22 mouse cellular contexts compared by ENCODE assay signal in the genomic region with DNA sequence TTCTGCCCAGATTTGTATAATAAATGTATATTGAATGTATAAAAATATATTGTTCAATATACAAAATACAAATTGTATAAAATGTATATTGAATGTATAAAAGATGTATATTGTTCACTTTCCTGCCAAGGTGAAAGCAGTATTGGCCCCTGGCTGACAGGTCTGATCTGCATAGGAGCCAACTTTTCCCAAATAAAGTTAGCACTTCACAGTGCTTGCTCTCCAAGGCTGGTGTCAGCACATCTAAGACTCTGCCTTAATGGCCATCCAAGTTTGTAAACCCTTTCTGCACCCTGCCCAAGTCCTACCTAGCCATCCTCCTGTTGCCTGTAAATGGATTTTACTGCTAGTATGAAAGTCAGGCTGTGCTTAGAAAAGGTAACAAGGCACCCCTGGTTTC.
DNase-seq lines count a peak whose midpoint lies in the region; ATAC-seq and TF ChIP-seq lines count a peak whose summit lies in the region.
"Had no signal": no experiment of that assay in that cellular context is flagged by ENCODE, and none has a peak within 500 bp of the region (broad histone marks: within the 10 kb centered on the region; RNA-seq: fewer than 3 reads in every experiment).

No protein-coding gene starts in this region.

- no peak overlapping the region for H3K9ac ChIP-seq in forebrain, embryonic 13.5 days
- no peak overlapping the region for H3K9ac ChIP-seq in limb, embryonic 13.5 days
- no peak overlapping the region; the same call in 1 of the 2 replicates for H3K9ac ChIP-seq in CH12.LX (ENCODE audit: insufficient read depth, low read depth)
- no peak overlapping the region for H3K9ac ChIP-seq in limb, embryonic 15.5 days
- H3K9ac ChIP-seq: embryonic facial prominence, embryonic 12.5 days; forebrain, embryonic 12.5 days; forebrain, embryonic 15.5 days; forebrain, postnatal 0 days had no signal

- no peak for ATAC-seq in forebrain, embryonic 13.5 days
- ATAC-seq in limb, embryonic 13.5 days (ENCODE audit: low FRiP score, low read depth), result peak; percentile 79; the same call in 1 of the 2 replicates
- peak; percentile 61; the same call in 1 of the 2 replicates for ATAC-seq in limb, embryonic 15.5 days (ENCODE audit: insufficient number of reproducible peaks, low FRiP score, low TSS enrichment, low read depth)
- ATAC-seq: CD4-positive, CD25-positive, alpha-beta regulatory T cell, adult 4 months; forebrain, embryonic 15.5 days; forebrain, postnatal 0 days had no signal

- H3K9me3 ChIP-seq in forebrain, embryonic 10.5 days, result no peaks in the 10 kb centered on the region
- H3K9me3 ChIP-seq in forebrain, embryonic 13.5 days (replicated peaks), result no peaks in the 10 kb centered on the region
- no peaks in the 10 kb centered on the region for H3K9me3 ChIP-seq in limb, embryonic 13.5 days
- H3K9me3 ChIP-seq in limb, embryonic 10.5 days (replicated peaks), result no peaks in the 10 kb centered on the region
- H3K9me3 ChIP-seq in CH12.LX (replicated peaks; ENCODE audit: low read length), result no peaks in the 10 kb centered on the region
- H3K9me3 ChIP-seq in limb, embryonic 15.5 days, result no peaks in the 10 kb centered on the region
- H3K9me3 ChIP-seq: embryonic facial prominence, embryonic 10.5 days; embryonic facial prominence, embryonic 12.5 days; forebrain, embryonic 12.5 days; forebrain, embryonic 15.5 days had no signal

- TF ChIP-seq EP300 in CH12.LX (IDR thresholded peaks at IDR 0.05; ENCODE audit: low read length), result no peak

- no peak for TF ChIP-seq CTCF in CH12.LX (conservative IDR thresholded peaks at IDR 0.05 in 1 of 2, IDR thresholded peaks at IDR 0.05 in 1 of 2; ENCODE audit: low read depth in 2 of 2, low read length in 2 of 2)

- intact Hi-C loops in heart, postnatal 10 days (cut with DNase I), result no loop called here

- no peaks in the 10 kb centered on the region for H3K36me3 ChIP-seq in forebrain, embryonic 10.5 days (replicated peaks)
- no peaks in the 10 kb centered on the region for H3K36me3 ChIP-seq in forebrain, embryonic 13.5 days (ENCODE audit: poor library complexity, severe bottlenecking)
- H3K36me3 ChIP-seq in limb, embryonic 13.5 days, result no peaks in the 10 kb centered on the region
- H3K36me3 ChIP-seq in limb, embryonic 10.5 days, result no peaks in the 10 kb centered on the region
- H3K36me3 ChIP-seq in CH12.LX (replicated peaks in 1 of 2; ENCODE audit: control insufficient read depth in 1 of 2, insufficient read depth in 1 of 2, low read length in 1 of 2), result no peaks in the 10 kb centered on the region
- H3K36me3 ChIP-seq in limb, embryonic 15.5 days, result no peaks in the 10 kb centered on the region
- H3K36me3 ChIP-seq: embryonic facial prominence, embryonic 10.5 days; embryonic facial prominence, embryonic 12.5 days; forebrain, embryonic 12.5 days; forebrain, embryonic 15.5 days had no signal

- H3K27me3 ChIP-seq in forebrain, embryonic 10.5 days (ENCODE audit: poor library complexity, severe bottlenecking), result no peaks in the 10 kb centered on the region
- H3K27me3 ChIP-seq in forebrain, embryonic 13.5 days, result no peaks in the 10 kb centered on the region
- peaks cover 26% of the 10 kb centered on the region for H3K27me3 ChIP-seq in limb, embryonic 13.5 days
- H3K27me3 ChIP-seq in limb, embryonic 10.5 days (ENCODE audit: low read depth, poor library complexity, severe bottlenecking), result no peaks in the 10 kb centered on the region
- no peaks in the 10 kb centered on the region for H3K27me3 ChIP-seq in CH12.LX (replicated peaks)
- peaks cover 13% of the 10 kb centered on the region; the same call in 1 of the 2 replicates for H3K27me3 ChIP-seq in limb, embryonic 15.5 days
- H3K27me3 ChIP-seq: embryonic facial prominence, embryonic 12.5 days; forebrain, embryonic 12.5 days; forebrain, embryonic 15.5 days had no signal

- H3K4me3 ChIP-seq in forebrain, embryonic 10.5 days, result no peak overlapping the region
- no peak overlapping the region for H3K4me3 ChIP-seq in forebrain, embryonic 13.5 days
- no peak overlapping the region for H3K4me3 ChIP-seq in limb, embryonic 13.5 days
- H3K4me3 ChIP-seq in limb, embryonic 10.5 days, result no peak overlapping the region
- no peak overlapping the region for H3K4me3 ChIP-seq in CH12.LX (replicated peaks in 1 of 3; ENCODE audit: low read depth in 2 of 3, low read length in 2 of 3, poor library complexity in 1 of 3)
- no peak overlapping the region for H3K4me3 ChIP-seq in limb, embryonic 15.5 days
- H3K4me3 ChIP-seq: embryonic facial prominence, embryonic 10.5 days; embryonic facial prominence, embryonic 12.5 days; forebrain, embryonic 12.5 days; forebrain, embryonic 15.5 days had no signal

- dilution Hi-C loops in CH12.LX (cut with MboI; ENCODE audit: extremely low pct_ligation_motif_present, extremely low pct_unique_long_range_greater_than_20kb, low sequenced_read_pairs), result no loop called here

- in situ Hi-C loops in CH12.LX (cut with MboI; ENCODE audit: low pct_ligation_motif_present, low pct_unique_long_range_greater_than_20kb, low sequenced_read_pairs), result no loop called here

- no peak for DNase-seq in forebrain, embryonic 10.5 days (ENCODE audit: extremely low spot score, low spot score)
- no peak for DNase-seq in limb, embryonic 10.5 days (ENCODE audit: low spot score)
- no peak for DNase-seq in CH12.LX (ENCODE audit: extremely low read depth)
- no peak for DNase-seq in heart, postnatal 10 days
- DNase-seq: adrenal gland, adult 2 months; adrenal gland, postnatal 10 days; adrenal gland, postnatal 25 days; B cell, adult 2 months; cerebellum, adult 11 months; cerebellum, adult 18-20 months; cerebellum, adult 9-10 months; cerebellum, postnatal 10 days; cerebellum, postnatal 25 days; forebrain, postnatal 0 days had no signal

- H3K79me2 ChIP-seq in CH12.LX (replicated peaks; ENCODE audit: control insufficient read depth, extremely low read depth, insufficient read depth, poor library complexity, severe bottlenecking), result no peaks in the 10 kb centered on the region

- TF ChIP-seq POLR2A in CH12.LX (IDR thresholded peaks at IDR 0.05; ENCODE audit: low read depth, low read length), result no peak

- H3K4me1 ChIP-seq in forebrain, embryonic 10.5 days, result peaks cover 26% of the 10 kb centered on the region
- H3K4me1 ChIP-seq in forebrain, embryonic 13.5 days, result peaks cover 14% of the 10 kb centered on the region
- peaks cover 12% of the 10 kb centered on the region for H3K4me1 ChIP-seq in limb, embryonic 13.5 days
- peaks cover 8% of the 10 kb centered on the region for H3K4me1 ChIP-seq in limb, embryonic 10.5 days
- H3K4me1 ChIP-seq in CH12.LX (ENCODE audit: control insufficient read depth in 1 of 2, insufficient read depth in 2 of 2), result peaks cover 15 to 69% of the 10 kb centered on the region in 2 experiments
- H3K4me1 ChIP-seq in limb, embryonic 15.5 days, result 0 out of 2 replicates have a peak, but pooled peaks cover 4% of the 10 kb centered on the region
- H3K4me1 ChIP-seq: forebrain, embryonic 15.5 days had no signal

- no peak overlapping the region for H3K4me2 ChIP-seq in forebrain, embryonic 13.5 days
- no peak overlapping the region for H3K4me2 ChIP-seq in limb, embryonic 13.5 days (replicated peaks)
- 0 out of 2 replicates have a peak overlapping the region, but pooled peaks have one; percentile 42 for H3K4me2 ChIP-seq in CH12.LX (ENCODE audit: insufficient read depth, low read depth, poor library complexity, severe bottlenecking)
- no peak overlapping the region for H3K4me2 ChIP-seq in limb, embryonic 15.5 days
- H3K4me2 ChIP-seq: embryonic facial prominence, embryonic 12.5 days; forebrain, embryonic 12.5 days; forebrain, embryonic 15.5 days had no signal

- H3K27ac ChIP-seq in forebrain, embryonic 10.5 days, result peak overlapping the region; percentile 60; the same call in 1 of the 2 replicates
- H3K27ac ChIP-seq in forebrain, embryonic 13.5 days, result no peak overlapping the region; the same call in 1 of the 2 replicates
- H3K27ac ChIP-seq in limb, embryonic 13.5 days, result no peak overlapping the region
- H3K27ac ChIP-seq in limb, embryonic 10.5 days, result no peak overlapping the region
- peak overlapping the region; percentile 85 for H3K27ac ChIP-seq in CH12.LX (ENCODE audit: insufficient read depth, low read depth)
- H3K27ac ChIP-seq in limb, embryonic 15.5 days, result no peak overlapping the region
- H3K27ac ChIP-seq: embryonic facial prominence, embryonic 10.5 days; embryonic facial prominence, embryonic 12.5 days; forebrain, embryonic 12.5 days; forebrain, embryonic 15.5 days had no signal

- TF ChIP-seq RAD21 in CH12.LX (IDR thresholded peaks at IDR 0.05; ENCODE audit: low read depth, low read length), result no peak

TF ChIP-seq in CH12.LX, 34 proteins besides CTCF, POLR2A, EP300 and RAD21:
- no peak for TF ChIP-seq MXI1 (IDR thresholded peaks at IDR 0.05; ENCODE audit: low read depth, low read length)
- TF ChIP-seq CHD2 (IDR thresholded peaks at IDR 0.05; ENCODE audit: low read length), result no peak
- no peak for TF ChIP-seq RCOR1 (conservative IDR thresholded peaks at IDR 0.05; ENCODE audit: low read depth, low read length)

Comparison
In these comparisons a context has a peak if more than half of its experiments do, and no peak if none do; other contexts are left out.
1. H3K27ac ChIP-seq: peak in forebrain, embryonic 10.5 days (single experiment) and CH12.LX (single experiment); none in forebrain, embryonic 13.5 days (single experiment), limb, embryonic 13.5 days (single experiment), limb, embryonic 10.5 days (single experiment) and limb, embryonic 15.5 days (single experiment).